Comparison of ENCODE assay signal across 24 mouse cellular contexts in genomic region chr2:146412733-146413132, GRCm38 (mm10).
DNase-seq lines count a peak whose midpoint lies in the region; ATAC-seq and TF ChIP-seq lines count a peak whose summit lies in the region.
"Had no signal": no experiment of that assay in that cellular context is flagged by ENCODE, and none has a peak within 500 bp of the region (broad histone marks: within the 10 kb centered on the region; RNA-seq: fewer than 3 reads in every experiment).

No protein-coding gene starts in this region.

- H3K9ac ChIP-seq in kidney, embryonic 14.5 days (ENCODE audit: low read depth, low read length), result no peak overlapping the region
- H3K9ac ChIP-seq in MEL (ENCODE audit: control insufficient read depth, low read depth, low read length, poor library complexity, severe bottlenecking), result no peak overlapping the region
- no peak overlapping the region for H3K9ac ChIP-seq in stomach, embryonic 14.5 days (replicated peaks; ENCODE audit: low read depth, low read length)
- H3K9ac ChIP-seq: embryonic facial prominence, embryonic 12.5 days; forebrain, embryonic 12.5 days; heart, embryonic 15.5 days; hindbrain, embryonic 13.5 days had no signal

- no peak for TF ChIP-seq POLR2A in MEL (IDR thresholded peaks at IDR 0.05; ENCODE audit: control insufficient read depth in 1 of 2, insufficient read depth in 1 of 2, low read depth in 1 of 2, low read length in 2 of 2, poor library complexity in 1 of 2)

- no peaks in the 10 kb centered on the region for H3K36me3 ChIP-seq in kidney, embryonic 14.5 days (ENCODE audit: control insufficient read depth, insufficient read depth, low read length)
- peaks cover 0 to 11% of the 10 kb centered on the region in 2 experiments; a peak in 2 of 4 replicates for H3K36me3 ChIP-seq in MEL (ENCODE audit: control insufficient read depth in 1 of 2, insufficient read depth in 2 of 2, low read length in 2 of 2)
- H3K36me3 ChIP-seq in stomach, embryonic 14.5 days (ENCODE audit: control insufficient read depth, insufficient read depth, low read length), result no peaks in the 10 kb centered on the region
- H3K36me3 ChIP-seq: embryonic facial prominence, embryonic 12.5 days; heart, embryonic 15.5 days had no signal

- no peak for DNase-seq in kidney, postnatal 10 days
- DNase-seq in kidney, postnatal 4 days, result peak; percentile 3 to 6
- DNase-seq in kidney, adult 11 months, result no peak
- peak; percentile 63 for DNase-seq in MEL (ENCODE audit: low read depth, low spot score)
- DNase-seq in thymus, postnatal 36 days, result no peak
- no peak for DNase-seq in T-cell, adult 2 months (ENCODE audit: low spot score)
- DNase-seq: adrenal gland, adult 2 months; adrenal gland, postnatal 25 days; cerebellum, adult 18-20 months; cerebellum, adult 9-11 months; gastrocnemius, postnatal 10 days; heart, adult 2 months; heart, postnatal 14 days had no signal

- no peaks in the 10 kb centered on the region for H3K4me1 ChIP-seq in kidney, embryonic 14.5 days (ENCODE audit: control insufficient read depth, insufficient read depth, low read length)
- H3K4me1 ChIP-seq in MEL (ENCODE audit: control insufficient read depth in 1 of 2, insufficient read depth in 2 of 2, low read length in 2 of 2), result peaks cover 0 to 11% of the 10 kb centered on the region in 2 experiments; a peak in 2 of 4 replicates
- H3K4me1 ChIP-seq in stomach, embryonic 14.5 days (ENCODE audit: control insufficient read depth, insufficient read depth, low read length), result no peaks in the 10 kb centered on the region
- H3K4me1 ChIP-seq: heart, embryonic 15.5 days had no signal

- no peak overlapping the region for H3K4me3 ChIP-seq in kidney, embryonic 14.5 days (ENCODE audit: low read length)
- no peak overlapping the region for H3K4me3 ChIP-seq in MEL (ENCODE audit: control insufficient read depth in 1 of 2, insufficient read depth in 1 of 2, low read depth in 2 of 2, low read length in 2 of 2)
- H3K4me3 ChIP-seq in stomach, embryonic 14.5 days (ENCODE audit: low read depth, low read length), result no peak overlapping the region
- H3K4me3 ChIP-seq: embryonic facial prominence, embryonic 12.5 days; forebrain, embryonic 12.5 days; heart, adult 2 months; heart, embryonic 15.5 days; hindbrain, embryonic 13.5 days had no signal

- peak in 1 of 2 experiments; percentile 58; a peak in 3 of 4 replicates for TF ChIP-seq EP300 in MEL (IDR thresholded peaks at IDR 0.05; ENCODE audit: low read depth in 1 of 2, low read length in 2 of 2)

- peak; percentile 82; the same call in 1 of the 2 replicates for ATAC-seq in kidney, embryonic 14.5 days (ENCODE audit: low FRiP score, low TSS enrichment)
- ATAC-seq in stomach, embryonic 14.5 days (ENCODE audit: insufficient number of reproducible peaks, insufficient read depth, low FRiP score, low read depth), result 0 out of 2 replicates have a peak, but pooled peaks have one; percentile 4
- ATAC-seq: CD4-positive, CD25-positive, alpha-beta regulatory T cell, adult 4 months; forebrain, embryonic 16.5 days; hindbrain, postnatal 0 days; Patski had no signal

- H3K79me2 ChIP-seq in MEL (ENCODE audit: control insufficient read depth, insufficient read depth, low read length, poor library complexity), result no peaks in the 10 kb centered on the region

- no peaks in the 10 kb centered on the region for H3K9me3 ChIP-seq in kidney, embryonic 14.5 days (ENCODE audit: control insufficient read depth, low read length)
- no peaks in the 10 kb centered on the region for H3K9me3 ChIP-seq in MEL (replicated peaks; ENCODE audit: insufficient read depth, low read length)
- H3K9me3 ChIP-seq in stomach, embryonic 14.5 days (ENCODE audit: control insufficient read depth, low read depth, low read length), result no peaks in the 10 kb centered on the region
- H3K9me3 ChIP-seq: embryonic facial prominence, embryonic 12.5 days; forebrain, embryonic 12.5 days; heart, embryonic 15.5 days; hindbrain, embryonic 13.5 days had no signal

- H3K27me3 ChIP-seq in kidney, embryonic 14.5 days (ENCODE audit: control insufficient read depth, insufficient read depth, low read length), result no peaks in the 10 kb centered on the region
- H3K27me3 ChIP-seq in MEL (ENCODE audit: control insufficient read depth in 1 of 2, insufficient read depth in 2 of 2, low read length in 2 of 2), result no peaks in the 10 kb centered on the region
- H3K27me3 ChIP-seq in stomach, embryonic 14.5 days (ENCODE audit: control insufficient read depth, insufficient read depth, low read length), result no peaks in the 10 kb centered on the region
- H3K27me3 ChIP-seq: embryonic facial prominence, embryonic 12.5 days; forebrain, embryonic 12.5 days; heart, embryonic 15.5 days; hindbrain, embryonic 13.5 days; Patski had no signal

- TF ChIP-seq CTCF in MEL (IDR thresholded peaks at IDR 0.05 in 2 of 3, conservative IDR thresholded peaks at IDR 0.05 in 1 of 3; ENCODE audit: control insufficient read depth in 1 of 3, insufficient read depth in 1 of 3, low read depth in 2 of 3, low read length in 3 of 3, poor library complexity in 1 of 3, severe bottlenecking in 1 of 3), result no peak

- WGBS in kidney, embryonic 14.5 days, result 32% methylated on average over 9 of the region's 9 CpGs
- 42% methylated on average over 9 of the region's 9 CpGs for WGBS in stomach, embryonic 14.5 days

- H3K27ac ChIP-seq in kidney, embryonic 14.5 days (ENCODE audit: low read depth, low read length), result no peak overlapping the region
- peak overlapping the region; percentile 9; the same call in 1 of the 2 replicates for H3K27ac ChIP-seq in MEL (ENCODE audit: control insufficient read depth, low read depth, low read length)
- no peak overlapping the region for H3K27ac ChIP-seq in stomach, embryonic 14.5 days (ENCODE audit: low read length)
- H3K27ac ChIP-seq: embryonic facial prominence, embryonic 12.5 days; forebrain, embryonic 12.5 days; heart, adult 2 months; heart, embryonic 15.5 days; hindbrain, embryonic 13.5 days; hindbrain, postnatal 0 days had no signal

- TF ChIP-seq RAD21 in MEL (IDR thresholded peaks at IDR 0.05; ENCODE audit: low read depth, low read length), result no peak

- H3K4me2 ChIP-seq in kidney, embryonic 14.5 days (replicated peaks; ENCODE audit: low read depth, low read length), result no peak overlapping the region
- no peak overlapping the region for H3K4me2 ChIP-seq in stomach, embryonic 14.5 days (replicated peaks; ENCODE audit: low read depth, low read length)
- H3K4me2 ChIP-seq: embryonic facial prominence, embryonic 12.5 days; forebrain, embryonic 12.5 days; heart, embryonic 11.5 days; heart, embryonic 15.5 days; hindbrain, embryonic 13.5 days had no signal

TF ChIP-seq in MEL, 35 proteins besides CTCF, POLR2A, EP300 and RAD21:
- TF ChIP-seq HCFC1 (IDR thresholded peaks at IDR 0.05; ENCODE audit: low read depth, low read length) (no peak), CHD2 (IDR thresholded peaks at IDR 0.05; ENCODE audit: low read length) (no peak), RCOR1 (IDR thresholded peaks at IDR 0.05; ENCODE audit: low read depth, low read length) (peak; percentile 84), ZC3H11A (IDR thresholded peaks at IDR 0.05; ENCODE audit: low read depth, low read length) (no peak), TAL1 (IDR thresholded peaks at IDR 0.05; ENCODE audit: low read length) (no peak), MEF2A (IDR thresholded peaks at IDR 0.05; ENCODE audit: extremely low read depth, insufficient replicate concordance, low read depth, low read length, poor library complexity, severe bottlenecking) (no peak), ZMIZ1 (IDR thresholded peaks at IDR 0.05; ENCODE audit: low read depth, low read length) (no peak), GABPA (IDR thresholded peaks at IDR 0.05; ENCODE audit: low read depth, low read length) (no peak), KAT2A (conservative IDR thresholded peaks at IDR 0.05; ENCODE audit: low read depth, low read length) (no peak), ZKSCAN1 (IDR thresholded peaks at IDR 0.05; ENCODE audit: low read depth, low read length) (no peak), MYB (IDR thresholded peaks at IDR 0.05; ENCODE audit: low read depth, low read length) (no peak), USF2 (IDR thresholded peaks at IDR 0.05; ENCODE audit: borderline replicate concordance in 1 of 2, insufficient read depth in 1 of 2, low read depth in 1 of 2, low read length in 2 of 2) (no peak), MXI1 (IDR thresholded peaks at IDR 0.05; ENCODE audit: low read depth, low read length) (no peak), ETS1 (IDR thresholded peaks at IDR 0.05; ENCODE audit: low read depth, low read length) (peak; percentile 43; the same call in 1 of the 2 replicates), SMC3 (IDR thresholded peaks at IDR 0.05; ENCODE audit: low read depth, low read length) (no peak), TCF12 (IDR thresholded peaks at IDR 0.05; ENCODE audit: low read depth, low read length) (no peak), POLR2AphosphoS2 (IDR thresholded peaks at IDR 0.05; ENCODE audit: low read length) (no peak), ELF1 (IDR thresholded peaks at IDR 0.05; ENCODE audit: low read depth, low read length) (no peak), ZNF384 (IDR thresholded peaks at IDR 0.05; ENCODE audit: low read depth, low read length) (no peak), MAX (IDR thresholded peaks at IDR 0.05; ENCODE audit: low read length) (no peak), POLR2AphosphoS5 (IDR thresholded peaks at IDR 0.05; ENCODE audit: borderline replicate concordance, low read depth, low read length) (no peak), GATA1 (IDR thresholded peaks at IDR 0.05; ENCODE audit: low read depth, low read length) (peak; percentile 87), MYC (IDR thresholded peaks at IDR 0.05; ENCODE audit: low read depth, low read length) (0 out of 2 replicates have a peak, but pooled peaks have one; percentile 28), USF1 (IDR thresholded peaks at IDR 0.05; ENCODE audit: low read depth, low read length) (no peak), SIN3A (IDR thresholded peaks at IDR 0.05; ENCODE audit: low read length) (0 out of 2 replicates have a peak, but pooled peaks have one; percentile 36), E2F4 (IDR thresholded peaks at IDR 0.05; ENCODE audit: borderline replicate concordance, low read depth, low read length) (no peak)

Comparison
In these comparisons a context has a peak if more than half of its experiments do, and no peak if none do; other contexts are left out.
1. DNase-seq: peak in kidney, postnatal 4 days (2 of 2) and MEL (single experiment); none in kidney, postnatal 10 days (single experiment), kidney, adult 11 months (single experiment), thymus, postnatal 36 days (0 of 2) and T-cell, adult 2 months (single experiment).